Mouse (Mus musculus) megakaryocyte, embryonic 14.5 days (primary cell): Measurements from ENCODE around the gene Vmp1.

ENCODE experiments used
- FLI1 ChIP-seq: IDR thresholded peaks from 2 replicates; pipeline ENCODE4 v1.6.1; 2012; ENCODE audit warnings: low read length, inconsistent platforms, mixed read lengths
- GATA1 ChIP-seq: IDR thresholded peaks from 3 replicates; pipeline ENCODE4 v1.6.1; 2012; ENCODE audit warnings: mixed read lengths, low read length, inconsistent platforms, borderline replicate concordance

DNA sequence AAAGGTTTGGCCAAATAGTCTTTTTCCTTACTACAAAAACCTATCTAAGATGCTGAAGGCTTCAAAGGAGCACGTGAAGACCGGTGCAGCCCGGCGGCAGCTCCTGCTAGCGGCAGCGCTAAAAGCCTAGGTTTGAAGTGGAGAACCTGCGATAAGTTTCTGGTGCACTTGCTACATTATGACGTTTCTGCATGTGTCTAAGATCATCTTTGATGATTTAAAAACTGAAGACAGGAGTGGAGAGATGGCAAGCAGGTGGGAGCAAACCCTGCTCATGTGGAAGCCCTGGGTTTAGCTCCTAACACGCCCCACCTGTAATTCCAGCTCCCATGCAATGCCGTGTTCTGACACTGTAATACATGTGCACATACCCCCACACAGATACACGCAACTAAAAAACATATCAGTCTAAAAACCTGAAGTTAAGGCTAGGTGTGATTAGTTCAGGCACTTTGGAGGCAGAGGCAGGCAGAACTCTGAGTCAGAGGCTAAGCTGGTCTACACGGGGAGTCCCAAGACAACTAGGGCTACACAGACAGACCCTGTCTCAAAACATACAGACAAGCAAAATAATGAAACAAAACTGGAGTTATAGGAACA is 101.6 kb downstream of the Vmp1 start:
- TF ChIP-seq GATA1 (no peak), FLI1 (no peak)
